23 mouse cellular contexts compared by ENCODE assay signal in the genomic region with DNA sequence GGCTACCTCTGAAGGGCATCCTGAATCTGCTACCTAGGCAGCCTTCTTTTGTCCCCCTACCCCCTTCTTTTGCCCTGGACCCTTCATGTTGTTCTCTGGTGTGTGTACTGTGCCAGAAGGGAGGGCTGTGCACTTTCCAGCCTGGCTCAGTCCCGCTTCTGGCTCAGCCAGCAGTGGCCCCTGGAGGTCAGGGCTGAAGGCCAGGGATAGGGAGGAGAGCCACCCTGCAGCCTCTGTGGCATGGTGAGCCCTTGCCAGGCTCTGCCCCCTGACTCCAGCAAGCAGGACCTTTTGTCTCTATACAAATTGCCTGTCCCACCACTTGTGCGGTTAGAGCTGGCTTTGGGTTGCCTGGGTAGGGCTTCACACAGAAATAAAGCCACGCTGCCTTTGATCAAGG.
A peak's percentile ranks its signal among the peaks of the same experiment; 100 is the strongest.
DNase-seq lines count a peak whose midpoint lies in the region; ATAC-seq lines count a peak whose summit lies in the region.
"Had no signal": no experiment of that assay in that cellular context is flagged by ENCODE, and none has a peak within 500 bp of the region (broad histone marks: within the 10 kb centered on the region; RNA-seq: fewer than 3 reads in every experiment).

No protein-coding gene starts in this region.

- DNase-seq in adrenal gland, adult 2 months, result peak; percentile 69
- no peak for DNase-seq in adrenal gland, adult 18-20 months (ENCODE audit: low spot score in 2 of 2)
- no peak for DNase-seq in forebrain, embryonic 10.5 days (ENCODE audit: extremely low spot score, low spot score)
- no peak for DNase-seq in midbrain, embryonic 11.5 days (ENCODE audit: low spot score, missing footprints)
- DNase-seq: B cell, adult 2 months; cerebellum, adult 11 months; cerebellum, adult 8-10 months; cerebellum, postnatal 14 days; embryo, embryonic 11 days; gastrocnemius, postnatal 10 days; kidney, adult 9 months had no signal

- no peaks in the 10 kb centered on the region for H3K9me3 ChIP-seq in forebrain, embryonic 10.5 days
- no peaks in the 10 kb centered on the region for H3K9me3 ChIP-seq in forebrain, embryonic 16.5 days (ENCODE audit: control insufficient read depth, low read length)
- H3K9me3 ChIP-seq in hindbrain, embryonic 12.5 days (replicated peaks), result no peaks in the 10 kb centered on the region
- no peaks in the 10 kb centered on the region for H3K9me3 ChIP-seq in hindbrain, embryonic 16.5 days (ENCODE audit: control insufficient read depth, low read length)
- no peaks in the 10 kb centered on the region for H3K9me3 ChIP-seq in midbrain, embryonic 11.5 days (ENCODE audit: control insufficient read depth, low read length)
- H3K9me3 ChIP-seq in midbrain, embryonic 16.5 days (replicated peaks; ENCODE audit: control insufficient read depth, low read length, poor library complexity, severe bottlenecking), result no peaks in the 10 kb centered on the region
- H3K9me3 ChIP-seq: embryonic facial prominence, embryonic 12.5 days; forebrain, embryonic 13.5 days; G1E; heart, embryonic 12.5 days had no signal

- H3K4me3 ChIP-seq in forebrain, embryonic 10.5 days, result no peak overlapping the region
- H3K4me3 ChIP-seq in forebrain, embryonic 16.5 days (replicated peaks; ENCODE audit: low read length), result no peak overlapping the region
- no peak overlapping the region for H3K4me3 ChIP-seq in hindbrain, embryonic 12.5 days
- H3K4me3 ChIP-seq in hindbrain, embryonic 16.5 days (ENCODE audit: low read length), result no peak overlapping the region
- H3K4me3 ChIP-seq in midbrain, embryonic 11.5 days (ENCODE audit: low read depth, low read length), result no peak overlapping the region
- H3K4me3 ChIP-seq in midbrain, embryonic 16.5 days (ENCODE audit: low read depth, low read length), result no peak overlapping the region
- H3K4me3 ChIP-seq: embryonic facial prominence, embryonic 12.5 days; forebrain, embryonic 13.5 days; heart, embryonic 12.5 days had no signal

- no peak overlapping the region for H3K9ac ChIP-seq in forebrain, embryonic 16.5 days (replicated peaks; ENCODE audit: low read depth, low read length)
- no peak overlapping the region; the same call in 1 of the 2 replicates for H3K9ac ChIP-seq in hindbrain, embryonic 12.5 days
- H3K9ac ChIP-seq in hindbrain, embryonic 16.5 days (ENCODE audit: low read depth, low read length), result no peak overlapping the region
- 0 out of 2 replicates have a peak overlapping the region, but pooled peaks have one; percentile 6 for H3K9ac ChIP-seq in midbrain, embryonic 11.5 days (ENCODE audit: low read length)
- no peak overlapping the region for H3K9ac ChIP-seq in midbrain, embryonic 16.5 days (ENCODE audit: low read depth, low read length)
- H3K9ac ChIP-seq: forebrain, embryonic 13.5 days; heart, embryonic 12.5 days; hindbrain, embryonic 14.5 days had no signal

- H3K36me3 ChIP-seq in forebrain, embryonic 10.5 days (replicated peaks), result no peaks in the 10 kb centered on the region
- H3K36me3 ChIP-seq in forebrain, embryonic 16.5 days (ENCODE audit: control insufficient read depth, insufficient read depth), result no peaks in the 10 kb centered on the region
- no peaks in the 10 kb centered on the region for H3K36me3 ChIP-seq in hindbrain, embryonic 12.5 days
- H3K36me3 ChIP-seq in hindbrain, embryonic 16.5 days (ENCODE audit: control insufficient read depth, insufficient read depth, low read length), result no peaks in the 10 kb centered on the region
- H3K36me3 ChIP-seq in midbrain, embryonic 11.5 days (ENCODE audit: control insufficient read depth, insufficient read depth, low read length), result no peaks in the 10 kb centered on the region
- H3K36me3 ChIP-seq in midbrain, embryonic 16.5 days (ENCODE audit: control insufficient read depth, insufficient read depth, low read length), result no peaks in the 10 kb centered on the region
- H3K36me3 ChIP-seq: embryonic facial prominence, embryonic 12.5 days; G1E; heart, embryonic 12.5 days had no signal

- H3K4me2 ChIP-seq in forebrain, embryonic 16.5 days (ENCODE audit: low read length), result no peak overlapping the region
- no peak overlapping the region for H3K4me2 ChIP-seq in hindbrain, embryonic 12.5 days (replicated peaks)
- H3K4me2 ChIP-seq in hindbrain, embryonic 16.5 days (ENCODE audit: low read length), result no peak overlapping the region
- H3K4me2 ChIP-seq in midbrain, embryonic 11.5 days, result no peak overlapping the region
- no peak overlapping the region for H3K4me2 ChIP-seq in midbrain, embryonic 16.5 days (ENCODE audit: low read length)
- H3K4me2 ChIP-seq: embryonic facial prominence, embryonic 12.5 days; forebrain, embryonic 13.5 days; heart, embryonic 12.5 days; hindbrain, embryonic 14.5 days had no signal

- peaks cover 98% of the 10 kb centered on the region for H3K27me3 ChIP-seq in forebrain, embryonic 10.5 days (ENCODE audit: poor library complexity, severe bottlenecking)
- no peaks in the 10 kb centered on the region for H3K27me3 ChIP-seq in forebrain, embryonic 16.5 days (replicated peaks; ENCODE audit: control insufficient read depth, insufficient read depth, low read length)
- H3K27me3 ChIP-seq in hindbrain, embryonic 12.5 days, result peaks cover 10% of the 10 kb centered on the region
- H3K27me3 ChIP-seq in hindbrain, embryonic 16.5 days (replicated peaks; ENCODE audit: control insufficient read depth, insufficient read depth, low read length), result no peaks in the 10 kb centered on the region; the same call in 1 of the 2 replicates
- H3K27me3 ChIP-seq in midbrain, embryonic 11.5 days (ENCODE audit: control insufficient read depth, insufficient read depth, low read length), result no peaks in the 10 kb centered on the region; the same call in 1 of the 2 replicates
- no peaks in the 10 kb centered on the region for H3K27me3 ChIP-seq in midbrain, embryonic 16.5 days (ENCODE audit: control insufficient read depth, insufficient read depth, low read depth, low read length)
- H3K27me3 ChIP-seq: embryonic facial prominence, embryonic 12.5 days had no signal

- 71% methylated on average over 3 of the region's 3 CpGs for WGBS in forebrain, embryonic 10.5 days
- 52% methylated on average over 3 of the region's 3 CpGs for WGBS in forebrain, embryonic 16.5 days
- 69% methylated on average over 3 of the region's 3 CpGs for WGBS in hindbrain, embryonic 12.5 days
- WGBS in hindbrain, embryonic 16.5 days, result 61% methylated on average over 3 of the region's 3 CpGs
- WGBS in midbrain, embryonic 11.5 days, result 65% methylated on average over 3 of the region's 3 CpGs
- WGBS in midbrain, embryonic 16.5 days, result 58% methylated on average over 3 of the region's 3 CpGs

- peak overlapping the region; percentile 12; the same call in 1 of the 2 replicates for H3K27ac ChIP-seq in forebrain, embryonic 10.5 days
- H3K27ac ChIP-seq in forebrain, embryonic 16.5 days (ENCODE audit: low read length), result no peak overlapping the region
- H3K27ac ChIP-seq in hindbrain, embryonic 12.5 days, result 0 out of 2 replicates have a peak overlapping the region, but pooled peaks have one; percentile 1
- no peak overlapping the region for H3K27ac ChIP-seq in hindbrain, embryonic 16.5 days (ENCODE audit: low read depth, low read length)
- no peak overlapping the region for H3K27ac ChIP-seq in midbrain, embryonic 11.5 days (ENCODE audit: low read depth, low read length)
- no peak overlapping the region for H3K27ac ChIP-seq in midbrain, embryonic 16.5 days (ENCODE audit: low read length)
- H3K27ac ChIP-seq: embryonic facial prominence, embryonic 12.5 days; forebrain, embryonic 13.5 days; hindbrain, embryonic 14.5 days had no signal

- H3K4me1 ChIP-seq in forebrain, embryonic 10.5 days, result peaks cover 67% of the 10 kb centered on the region
- H3K4me1 ChIP-seq in forebrain, embryonic 16.5 days (replicated peaks; ENCODE audit: control insufficient read depth, insufficient read depth, low read length), result peaks cover 23% of the 10 kb centered on the region
- H3K4me1 ChIP-seq in hindbrain, embryonic 12.5 days, result peaks cover 36% of the 10 kb centered on the region
- peaks cover 20% of the 10 kb centered on the region for H3K4me1 ChIP-seq in hindbrain, embryonic 16.5 days (ENCODE audit: control insufficient read depth, insufficient read depth, low read depth, low read length)
- peaks cover 29% of the 10 kb centered on the region for H3K4me1 ChIP-seq in midbrain, embryonic 11.5 days (ENCODE audit: control insufficient read depth, insufficient read depth, low read length)
- H3K4me1 ChIP-seq in midbrain, embryonic 16.5 days (ENCODE audit: control insufficient read depth, insufficient read depth, low read length), result peaks cover 17% of the 10 kb centered on the region

- no peak for ATAC-seq in forebrain, embryonic 16.5 days
- no peak for ATAC-seq in hindbrain, embryonic 12.5 days (ENCODE audit: low FRiP score)
- ATAC-seq in hindbrain, embryonic 16.5 days, result no peak
- ATAC-seq in midbrain, embryonic 11.5 days (ENCODE audit: low FRiP score), result no peak
- ATAC-seq in midbrain, embryonic 16.5 days, result no peak
- ATAC-seq: CD4-positive, CD25-positive, alpha-beta regulatory T cell, adult 4 months; forebrain, embryonic 13.5 days; inflammation-experienced regulatory T-cells, adult 6 months; intestine, postnatal 0 days had no signal

Comparison
In these comparisons a context has a peak if more than half of its experiments do, and no peak if none do; other contexts are left out.
1. H3K27ac ChIP-seq: peak in forebrain, embryonic 10.5 days (single experiment) and hindbrain, embryonic 12.5 days (single experiment); none in forebrain, embryonic 16.5 days (single experiment), hindbrain, embryonic 16.5 days (single experiment), midbrain, embryonic 11.5 days (single experiment) and midbrain, embryonic 16.5 days (single experiment).